Mouse (Mus musculus): ENCODE data around the gene Mtif3. TPM values are rescaled to one million over a fixed set of nuclear protein-coding genes. Genes with fewer than 3 reads are reported as not detected.

Gene Mtif3
- polyA plus RNA-seq (2017; shearing (Covaris generic)): 37.5 TPM

DNA sequence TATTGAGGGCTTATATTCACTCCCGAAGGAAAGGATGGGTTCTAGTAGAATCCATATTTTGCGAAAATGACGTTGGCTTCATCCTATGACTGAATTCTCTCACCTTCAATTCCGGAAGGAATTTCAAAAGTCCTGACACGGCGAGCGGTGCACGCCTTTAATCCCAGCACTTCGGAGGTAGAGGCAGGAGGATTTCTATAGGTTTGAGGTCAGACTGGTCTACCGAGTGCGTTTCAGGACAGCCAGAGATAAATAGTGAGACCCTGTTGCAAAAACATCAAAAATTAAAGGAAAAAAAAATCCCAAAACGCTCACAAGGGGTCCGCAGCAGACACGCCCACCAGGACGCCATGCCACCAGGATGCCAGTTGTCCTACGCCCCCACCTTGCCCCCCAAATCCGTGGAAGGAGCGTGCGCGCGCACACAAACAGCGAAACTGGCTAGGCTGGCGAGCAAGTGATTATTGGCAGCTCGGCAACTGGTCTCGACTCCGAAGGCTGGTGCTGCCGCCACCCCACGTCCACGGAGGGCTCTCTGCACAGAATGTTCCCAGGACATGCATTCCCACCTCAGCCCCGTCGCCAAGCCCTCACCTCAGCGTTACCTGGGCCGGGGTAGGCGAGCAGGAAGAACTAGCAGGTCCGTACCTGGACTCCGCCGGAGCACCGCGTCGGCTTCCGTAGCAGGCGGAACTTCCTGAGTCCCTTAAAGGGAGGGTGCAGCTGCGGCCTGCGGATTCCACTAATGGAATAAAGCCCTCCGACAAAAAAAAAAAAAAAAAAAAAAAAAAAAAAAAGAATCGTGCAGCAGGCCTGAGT is at the start of gene Mtif3:
Gene Mtif3, minus strand, starts transcription at position 683 of the 819 bp plus-strand sequence.

DNA sequence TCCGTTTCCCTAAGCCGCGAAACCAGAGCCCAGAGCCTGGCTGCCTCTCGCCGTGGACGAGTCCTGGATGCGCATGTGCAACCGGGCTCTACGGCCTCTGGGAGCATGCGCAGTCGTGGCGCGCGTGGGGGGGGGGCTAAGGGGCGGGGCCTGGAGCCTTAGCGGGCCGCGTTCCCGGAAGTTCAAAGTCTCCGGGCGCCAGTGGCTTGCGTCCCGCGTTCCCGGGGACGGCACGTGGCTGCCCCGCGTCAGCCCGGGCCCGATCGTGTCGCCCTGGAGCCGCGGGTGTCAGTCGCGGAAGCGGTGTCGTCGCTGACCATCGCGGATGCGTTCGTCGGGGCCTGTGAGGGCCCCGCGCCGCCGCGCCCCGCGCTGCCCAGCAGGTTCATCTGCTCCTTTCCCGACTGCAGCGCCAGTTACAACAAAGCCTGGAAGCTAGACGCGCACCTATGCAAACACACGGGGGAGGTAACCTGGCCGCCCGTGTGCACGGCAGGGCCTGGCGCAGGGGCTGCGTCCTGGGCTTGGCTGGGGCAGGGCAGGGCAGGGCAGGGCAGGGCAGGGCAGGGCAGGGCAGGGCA is 15.0 kb downstream of the Mtif3 start, which contains the start of gene Gtf3a:
Gene Gtf3a, plus strand, starts transcription at position 150 of the 581 bp plus-strand sequence.

Other genes starting within 250 kb of the Mtif3 start
- gene Usp12, start 168.8 kb downstream of the Mtif3 start, polyA plus RNA-seq (2017; shearing (Covaris generic)): 3.2 TPM
- gene Rpl21, start 130.9 kb downstream of the Mtif3 start, polyA plus RNA-seq (2017; shearing (Covaris generic)): 439 TPM
- gene Rasl11a, start 118.7 kb downstream of the Mtif3 start, polyA plus RNA-seq (2017; shearing (Covaris generic)): 8.4 TPM
- gene Gtf3a, start 15.1 kb downstream of the Mtif3 start, polyA plus RNA-seq (2017; shearing (Covaris generic)): 32.4 TPM
- gene Lnx2, start 112.8 kb upstream of the Mtif3 start, polyA plus RNA-seq (2017; shearing (Covaris generic)): 50.4 TPM
- gene Polr1d, start 113.2 kb upstream of the Mtif3 start, polyA plus RNA-seq (2017; shearing (Covaris generic)): 172 TPM
- gene Gsx1, start 224.9 kb upstream of the Mtif3 start, polyA plus RNA-seq (2017; shearing (Covaris generic)): not detected

Measured in activated CD4-positive, CD25-positive, alpha-beta regulatory T cell, adult 9 weeks (primary cell).